Mouse (Mus musculus) lung, adult 2 months (tissue): ENCODE data around the gene Kmo.

Experiments used
- CTCF ChIP-seq: fragments of 200-500 bp; IDR thresholded peaks from 2 replicates; pipeline ENCODE4 v1.5.1; 2011; ENCODE audit warnings: mild to moderate bottlenecking, low read length, control low read depth; ENCODE audit not compliant: insufficient read depth
- POLR2A ChIP-seq: fragments of 200-500 bp; IDR thresholded peaks from 2 replicates; pipeline ENCODE4 v1.6.1; 2011; ENCODE audit warnings: low read depth, mild to moderate bottlenecking, control low read depth, low read length, borderline replicate concordance; ENCODE audit errors: extremely low read depth

GRCm38 (mm10) chr1:175699375-175699774 is 79.2 kb downstream of the Kmo start:
- TF ChIP-seq CTCF (no peak), POLR2A (no peak)
